11 mouse cellular contexts compared by ENCODE assay signal in the genomic region with DNA sequence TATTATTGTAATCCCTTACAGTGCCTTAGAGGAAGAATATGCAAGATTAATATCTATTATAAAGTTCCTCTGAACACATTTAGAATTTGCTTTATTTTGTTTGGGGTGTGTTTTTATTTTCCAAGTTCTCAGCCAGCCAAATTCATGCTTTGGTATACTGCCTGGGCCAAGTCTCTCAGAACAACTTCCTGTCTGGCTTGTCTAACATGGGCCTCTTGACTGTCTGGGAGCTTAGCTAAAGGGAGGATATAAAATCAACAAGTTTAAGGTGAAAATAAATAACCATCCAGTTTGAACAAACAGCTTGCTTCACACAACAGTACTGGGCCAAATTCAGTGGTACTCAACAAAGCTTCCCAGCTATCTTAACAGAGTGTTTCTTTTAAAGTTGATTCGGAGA.
"Had no signal": no experiment of that assay in that cellular context is flagged by ENCODE, and none has a peak within 500 bp of the region (broad histone marks: within the 10 kb centered on the region; RNA-seq: fewer than 3 reads in every experiment).

No protein-coding gene starts in this region.

- DNase-seq: kidney, adult 11 months; kidney, postnatal 25 days; layer of hippocampus, adult 9-11 months; layer of hippocampus, postnatal 36 days; right cerebral cortex, adult 18-20 months; right cerebral cortex, postnatal 25 days; thymus, postnatal 4 days had no signal

- H3K36me3 ChIP-seq: limb, embryonic 15.5 days; midbrain, embryonic 12.5 days had no signal

- H3K9me3 ChIP-seq: limb, embryonic 15.5 days; midbrain, embryonic 12.5 days had no signal

- H3K27me3 ChIP-seq: limb, embryonic 15.5 days; midbrain, embryonic 12.5 days had no signal

- H3K27ac ChIP-seq: limb, embryonic 15.5 days; liver, embryonic 14.5 days; midbrain, embryonic 12.5 days; stomach, postnatal 0 days had no signal

- H3K4me3 ChIP-seq: limb, embryonic 15.5 days; midbrain, embryonic 12.5 days had no signal

- H3K4me1 ChIP-seq: limb, embryonic 15.5 days; midbrain, embryonic 12.5 days had no signal
